Mouse (Mus musculus) A20 (cell line): ENCODE measurements around the gene Aebp1.

Experiments
- DNase-seq: peaks from one replicate; pipeline ENCODE4 v3.0.0-alpha.2; 2011; ENCODE audit warnings: low read depth, low spot score

Gene Aebp1

DNA sequence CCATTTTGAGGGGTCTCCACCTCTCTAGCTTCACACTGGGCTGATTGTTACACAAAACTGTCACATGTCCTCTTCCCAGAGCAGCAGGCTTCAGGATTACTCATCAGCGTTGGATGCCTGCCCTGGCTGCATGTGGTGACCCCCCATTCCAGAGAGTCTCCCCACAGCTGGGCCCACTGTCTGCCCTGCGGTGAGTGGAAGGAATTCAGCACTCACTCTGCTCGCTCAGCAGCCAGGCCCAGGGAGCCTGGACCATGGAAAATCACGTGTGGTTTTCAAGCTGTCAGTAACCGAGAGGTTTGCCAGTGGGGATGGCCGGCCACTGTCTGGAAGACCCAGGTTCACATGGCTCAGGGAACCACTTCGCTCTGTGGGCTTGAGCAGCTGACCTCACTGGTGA lies 5.8 kb upstream of the Aebp1 start:
- no peak for DNase-seq

DNA sequence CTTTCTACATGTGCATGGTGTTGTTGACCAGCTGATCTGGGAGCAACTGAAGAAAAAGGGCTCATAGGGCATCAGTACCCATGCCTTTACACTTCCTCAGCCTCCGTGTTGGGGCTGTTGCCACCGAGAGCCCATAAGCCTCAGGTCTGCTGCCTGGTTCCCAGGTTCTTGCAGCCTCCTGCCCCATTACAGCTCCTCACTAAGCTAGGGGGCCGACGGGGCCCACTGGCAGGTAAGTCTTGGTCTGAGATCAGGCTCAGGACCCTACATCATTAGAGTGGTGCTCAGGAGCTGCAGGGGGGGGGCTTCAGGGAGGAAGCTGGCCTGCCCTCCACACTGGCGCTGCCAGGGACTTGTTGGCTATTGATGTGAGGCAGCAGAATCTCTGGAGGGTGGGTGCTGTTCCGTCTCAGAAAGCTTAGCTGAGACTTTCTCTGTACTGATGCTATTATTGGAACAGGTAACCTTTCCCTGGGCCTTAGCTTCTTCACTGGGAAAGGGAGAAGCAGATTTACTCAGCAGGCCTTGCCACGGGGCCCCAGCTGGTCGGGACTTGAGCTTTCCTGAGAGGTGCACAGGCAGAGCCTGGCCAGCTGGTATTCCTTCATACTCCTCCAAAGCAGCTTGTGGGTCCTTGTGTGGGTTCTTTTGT lies 5.1 kb upstream of the Aebp1 start:
- DNase-seq: no peak

DNA sequence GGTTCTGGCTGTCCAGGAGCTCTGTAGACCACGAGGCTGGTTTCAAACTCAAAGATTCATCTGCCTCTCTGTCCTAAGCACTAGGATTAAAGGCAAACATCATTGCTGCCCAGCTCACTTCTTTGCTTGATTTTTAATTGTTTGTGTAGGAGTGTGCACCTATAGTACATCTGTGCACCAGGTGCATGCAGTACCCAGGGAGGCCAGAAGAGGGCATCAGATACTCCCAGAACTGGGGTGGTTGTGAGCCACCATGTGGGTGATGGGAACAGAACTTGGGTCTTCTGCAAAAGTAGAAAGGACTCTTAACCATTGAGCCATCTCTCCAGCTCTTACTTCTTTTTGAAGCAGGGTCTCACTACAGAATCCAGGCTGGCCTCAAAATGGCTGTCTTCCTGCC lies 3.0 kb upstream of the Aebp1 start:
- peak; percentile 25 for DNase-seq

DNA sequence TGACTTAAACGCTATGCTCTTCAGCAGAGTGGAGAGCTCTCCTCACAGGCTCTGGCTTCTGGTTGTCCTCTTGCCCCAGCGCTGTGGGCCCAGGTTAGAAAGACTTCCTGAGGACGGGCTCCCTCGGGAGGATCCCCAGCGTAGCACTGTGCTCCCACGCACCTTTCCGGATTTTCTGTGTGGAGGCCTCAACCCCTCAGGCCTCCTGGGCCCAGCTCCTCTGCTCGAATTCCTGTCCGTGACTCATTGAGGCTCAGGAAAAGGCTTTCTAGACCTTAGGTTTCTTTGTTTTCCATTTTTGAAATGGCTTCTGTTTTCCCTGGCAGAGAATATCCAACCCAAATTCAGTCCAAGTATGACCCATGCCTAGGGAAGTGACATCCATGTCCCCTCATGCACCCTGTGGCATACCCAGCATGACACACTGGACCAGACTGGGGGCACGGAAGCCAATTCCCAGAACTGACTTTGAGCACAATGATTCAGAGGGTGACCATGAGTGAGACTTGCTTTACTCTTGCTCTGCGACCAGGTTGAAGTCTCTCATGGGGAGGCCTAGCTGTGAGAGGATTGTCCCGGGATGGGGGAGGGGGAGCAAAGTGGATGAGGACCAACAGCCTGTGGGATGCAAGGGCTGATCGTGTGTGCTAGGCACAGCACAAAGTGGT lies 1.7 kb upstream of the Aebp1 start:
- DNase-seq: no peak

DNA sequence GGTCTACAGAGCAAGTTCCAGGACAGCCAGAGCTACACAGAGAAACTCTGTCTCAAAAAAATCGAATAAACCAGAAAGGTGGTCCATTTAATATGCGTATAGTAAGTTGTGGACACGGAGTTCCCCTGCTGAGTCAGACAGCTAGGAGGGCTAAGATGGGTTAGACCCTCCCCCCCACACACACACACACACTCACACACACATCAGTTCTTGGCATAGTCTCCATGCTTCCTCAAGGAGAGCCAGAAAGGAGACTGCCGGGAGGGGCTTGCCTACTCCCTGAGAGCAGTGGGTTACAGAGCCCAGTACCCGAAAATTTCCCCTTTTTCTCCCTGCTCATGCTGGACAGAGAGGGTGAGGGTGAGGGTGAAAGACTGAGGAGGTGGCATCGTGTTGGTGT lies 1.1 kb upstream of the Aebp1 start:
- DNase-seq: no peak

DNA sequence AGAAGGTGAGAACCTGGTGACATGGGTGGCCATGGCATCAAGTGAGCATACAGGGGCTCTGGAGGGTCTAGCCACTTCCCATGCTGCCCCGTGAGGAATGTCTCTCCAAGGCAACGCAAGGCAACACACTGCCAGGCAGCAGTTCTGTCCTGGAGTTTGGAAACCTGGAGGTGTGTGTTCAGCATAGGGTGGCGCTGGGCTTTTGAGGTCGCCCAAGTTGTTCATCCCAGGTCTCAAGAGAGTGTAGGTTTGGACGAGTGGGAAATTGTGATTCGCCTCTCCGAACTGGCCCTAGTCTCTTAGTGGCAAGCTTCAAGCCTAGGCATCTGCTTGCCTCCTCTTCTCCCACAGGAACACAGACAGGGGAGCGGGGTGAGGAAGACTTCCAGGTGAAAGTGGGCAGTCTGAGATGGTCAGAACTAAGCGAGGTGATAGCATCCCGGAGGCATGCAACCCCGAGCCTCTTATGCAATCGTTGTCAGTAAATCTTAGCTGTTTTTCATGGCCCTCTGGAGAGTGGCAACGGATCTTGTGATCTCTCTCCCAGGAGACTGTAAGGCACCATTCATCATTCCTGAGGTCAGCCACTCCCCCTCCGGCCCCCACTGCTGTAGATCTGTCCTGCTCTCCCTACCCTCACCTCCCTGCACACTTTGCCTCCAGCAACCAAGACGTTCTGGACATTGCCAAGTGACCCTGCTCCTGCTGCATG lies 803 bp downstream of the Aebp1 start:
- no peak for DNase-seq

DNA sequence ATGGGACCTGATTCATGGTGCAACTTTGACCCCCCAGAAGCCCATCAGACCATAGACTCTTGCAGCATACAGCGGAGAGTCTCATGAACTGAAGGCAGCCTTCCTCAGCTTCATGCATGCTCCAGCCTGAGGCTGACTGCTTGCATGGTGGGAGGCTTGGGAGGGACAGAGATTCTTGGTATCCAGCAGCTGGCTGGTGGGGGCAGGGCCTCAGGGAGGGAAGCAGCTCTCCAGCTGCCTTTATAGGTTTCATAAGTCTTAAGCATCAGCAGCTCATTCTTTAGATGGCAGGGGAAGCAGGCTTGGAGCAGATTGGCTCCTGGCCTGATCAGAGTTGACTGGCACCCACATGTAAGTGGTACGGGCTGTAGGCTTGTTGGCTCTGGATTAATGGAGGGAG lies 5.4 kb downstream of the Aebp1 start:
- no peak for DNase-seq

DNA sequence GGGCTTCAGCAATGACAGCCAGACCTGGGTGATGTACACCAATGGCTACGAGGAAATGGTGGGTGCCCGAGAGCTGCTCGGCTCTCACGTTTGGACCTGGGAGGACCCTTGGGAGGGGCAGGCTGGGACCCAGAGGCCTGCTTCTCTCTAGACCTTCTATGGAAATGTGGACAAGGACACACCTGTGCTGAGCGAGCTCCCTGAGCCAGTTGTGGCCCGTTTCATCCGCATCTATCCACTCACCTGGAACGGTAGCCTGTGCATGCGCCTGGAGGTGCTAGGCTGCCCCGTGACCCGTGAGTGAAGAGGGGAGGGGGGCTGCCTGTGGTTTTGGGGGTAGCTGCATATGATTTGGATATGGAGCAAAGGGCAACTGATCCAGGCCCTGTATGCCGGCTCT lies 6.6 kb downstream of the Aebp1 start:
- DNase-seq: no peak

DNA sequence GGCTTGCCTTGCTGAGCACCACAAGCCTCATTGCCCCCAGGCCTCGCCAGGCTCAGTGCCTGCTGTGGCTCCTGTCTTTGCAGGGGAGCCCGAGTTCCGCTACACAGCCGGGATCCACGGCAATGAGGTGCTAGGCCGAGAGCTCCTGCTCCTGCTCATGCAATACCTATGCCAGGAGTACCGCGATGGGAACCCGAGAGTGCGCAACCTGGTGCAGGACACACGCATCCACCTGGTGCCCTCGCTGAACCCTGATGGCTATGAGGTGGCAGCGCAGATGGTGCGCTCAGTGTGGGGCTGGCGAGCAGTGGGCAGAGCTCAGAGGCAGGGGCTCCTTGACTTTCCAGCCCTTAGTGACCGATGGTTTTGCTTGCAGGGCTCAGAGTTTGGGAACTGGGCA lies 7.6 kb downstream of the Aebp1 start:
- no peak for DNase-seq

DNA sequence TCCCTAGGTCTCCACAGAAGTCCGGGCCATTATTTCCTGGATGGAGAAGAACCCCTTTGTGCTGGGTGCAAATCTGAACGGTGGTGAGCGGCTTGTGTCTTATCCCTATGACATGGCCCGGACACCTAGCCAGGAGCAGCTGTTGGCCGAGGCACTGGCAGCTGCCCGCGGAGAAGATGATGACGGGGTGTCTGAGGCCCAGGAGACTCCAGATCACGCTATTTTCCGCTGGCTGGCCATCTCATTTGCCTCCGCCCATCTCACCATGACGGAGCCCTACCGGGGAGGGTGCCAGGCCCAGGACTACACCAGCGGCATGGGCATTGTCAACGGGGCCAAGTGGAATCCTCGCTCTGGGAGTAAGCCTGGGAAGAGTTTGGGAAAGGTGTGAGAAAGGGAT lies 8.3 kb downstream of the Aebp1 start:
- no peak for DNase-seq

DNA sequence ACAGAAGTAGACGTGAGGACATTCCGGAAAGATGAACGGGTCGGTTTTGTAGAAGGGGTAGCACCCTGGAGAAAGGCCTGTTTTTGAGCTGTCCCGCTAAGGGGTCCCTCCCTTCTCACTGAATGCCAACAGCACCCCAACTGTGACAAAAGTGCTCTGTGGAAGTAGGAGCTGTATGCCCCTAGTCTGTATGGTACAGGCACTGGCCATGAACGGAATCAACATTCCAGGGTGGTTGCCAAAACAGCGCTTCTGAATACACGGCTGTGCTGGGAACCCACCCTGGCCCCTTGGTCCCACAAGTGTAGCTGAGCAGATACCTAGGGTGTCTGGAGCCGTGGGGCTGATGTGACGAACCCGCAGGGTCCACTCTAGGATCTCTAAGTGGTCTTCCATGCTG lies 11.0 kb downstream of the Aebp1 start:
- DNase-seq: no peak

DNA sequence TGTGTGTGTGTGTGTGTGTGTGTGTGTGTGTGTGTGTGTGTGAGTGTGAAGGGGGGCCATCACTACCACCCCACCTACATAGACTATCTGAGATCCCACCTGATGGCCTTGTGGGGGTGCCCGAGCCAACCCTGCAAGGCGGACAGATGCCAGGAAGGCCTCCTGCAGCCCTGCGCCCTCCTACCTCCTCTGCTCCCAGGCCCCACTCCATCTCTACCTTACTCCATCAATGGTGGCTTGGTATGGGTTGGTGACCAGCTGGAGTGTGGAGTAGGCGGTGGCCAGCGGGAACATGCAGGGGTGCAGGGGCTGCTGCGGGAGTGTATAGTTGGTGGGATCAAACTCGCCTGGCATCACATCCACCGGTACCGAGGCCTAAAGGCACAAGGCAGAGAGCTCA lies 11.4 kb downstream of the Aebp1 start:
- DNase-seq: no peak

DNA sequence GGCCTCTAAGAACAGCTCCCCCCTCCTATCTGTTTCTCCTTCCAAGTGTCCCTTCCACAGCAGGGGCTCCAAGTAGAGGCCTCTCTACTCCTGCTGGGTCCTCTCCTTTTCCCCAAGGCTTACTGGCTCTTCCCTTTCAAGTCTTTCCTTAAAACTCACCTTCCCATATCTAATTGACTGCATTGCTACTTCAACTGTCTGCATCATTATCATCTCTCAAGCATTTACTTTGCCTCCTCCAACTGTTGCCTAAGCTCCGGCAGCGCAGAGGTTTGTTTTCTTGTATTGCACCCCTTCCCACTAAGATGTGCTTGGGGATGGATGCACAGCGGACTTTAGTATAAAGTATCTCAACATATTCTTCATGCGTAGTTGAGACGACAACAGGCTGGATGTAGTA lies 15.7 kb downstream of the Aebp1 start:
- DNase-seq: no peak

DNA sequence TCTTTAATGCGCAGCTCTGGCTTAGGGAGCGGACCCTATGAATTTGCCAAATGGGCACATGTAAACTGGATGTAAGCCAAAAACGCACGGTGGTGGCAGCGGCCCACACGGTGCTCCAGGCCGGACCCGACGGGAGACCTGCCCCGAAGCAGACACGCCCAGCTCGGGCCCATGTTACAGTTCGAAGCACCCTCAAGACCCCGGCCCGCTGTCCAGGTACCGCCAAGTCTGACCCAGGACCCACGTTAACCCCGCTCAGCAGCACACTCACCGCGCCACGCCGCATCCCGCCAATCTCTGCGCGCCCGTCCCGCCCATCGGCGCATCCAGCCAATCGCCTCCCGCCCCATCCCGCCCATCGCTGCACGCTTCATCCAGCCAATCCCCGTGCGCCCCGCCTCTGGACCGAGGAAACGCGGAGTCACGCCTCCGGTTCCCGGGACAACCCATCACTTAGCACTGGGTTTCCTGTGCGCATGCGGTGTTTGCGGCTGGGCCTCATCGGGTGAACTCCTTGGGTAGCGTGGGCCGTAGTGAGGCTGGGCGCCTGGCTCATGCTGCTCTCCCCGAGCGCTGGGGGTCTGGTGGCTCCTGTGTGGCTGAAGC lies 16.3 kb downstream of the Aebp1 start, which contains the start of gene Pold2:
TSS of gene Pold2 (minus strand) at position 372 of the 606 bp plus-strand sequence.
- DNase-seq: peak; percentile 99

DNA sequence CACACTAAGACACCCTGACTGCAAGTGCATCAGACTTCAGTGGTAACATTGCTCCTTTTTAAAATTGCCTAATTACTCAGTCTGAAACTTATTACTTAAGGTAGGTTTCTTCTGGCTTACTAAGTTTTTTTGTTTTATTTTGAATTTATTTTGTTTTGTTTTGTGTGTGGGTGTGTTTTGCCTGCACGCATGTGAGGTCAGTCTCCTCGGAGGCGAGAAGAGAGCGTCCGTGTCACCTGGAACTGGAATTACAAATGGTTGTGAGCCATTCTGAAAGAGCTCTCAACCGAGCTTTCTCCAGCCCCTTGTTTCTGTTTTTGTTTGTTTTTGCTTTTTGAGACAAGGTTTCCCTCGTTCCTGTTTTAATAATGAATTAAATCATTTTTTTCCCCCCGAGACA lies 16.9 kb downstream of the Aebp1 start:
- no peak for DNase-seq

DNA sequence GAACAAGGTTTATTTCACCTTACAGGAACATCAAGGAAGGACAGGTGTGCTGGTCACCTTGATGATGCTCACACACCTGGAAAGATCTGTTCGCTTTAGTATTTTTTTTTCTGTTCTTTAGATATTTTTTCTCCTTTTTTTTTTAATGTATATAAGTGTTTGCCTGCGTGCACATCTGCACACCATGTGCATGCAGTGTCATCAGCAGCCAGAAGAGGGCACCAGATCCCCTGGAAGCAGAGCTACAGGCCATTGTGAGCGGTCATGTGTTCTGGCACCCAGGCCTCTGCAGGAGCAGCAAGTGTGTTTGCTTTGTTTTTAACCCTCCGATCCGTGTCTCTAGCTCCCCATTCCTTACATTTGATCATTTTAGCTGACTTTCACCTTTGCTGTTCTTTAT lies 18.2 kb downstream of the Aebp1 start:
- peak; percentile 87 for DNase-seq

DNA sequence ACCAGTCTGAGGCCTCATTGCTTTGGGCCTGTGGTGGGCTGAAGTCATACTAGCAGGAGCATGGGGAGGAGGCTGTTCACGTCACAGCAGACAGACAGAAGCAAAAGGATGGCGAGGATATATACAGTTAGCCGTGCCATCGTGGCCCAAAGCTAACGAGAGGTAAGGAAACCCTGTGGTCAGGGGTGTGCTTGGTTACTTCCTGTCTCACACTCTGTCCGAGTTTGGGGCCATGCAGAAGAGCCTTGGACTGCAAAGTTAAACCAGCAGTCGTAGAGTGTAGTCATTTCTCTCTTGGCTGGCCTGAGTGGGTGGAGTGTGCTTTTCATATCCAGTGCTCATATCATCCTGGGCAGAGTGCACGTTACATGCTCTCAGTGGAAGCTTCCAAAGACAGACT lies 20.8 kb downstream of the Aebp1 start:
- DNase-seq: no peak

DNA sequence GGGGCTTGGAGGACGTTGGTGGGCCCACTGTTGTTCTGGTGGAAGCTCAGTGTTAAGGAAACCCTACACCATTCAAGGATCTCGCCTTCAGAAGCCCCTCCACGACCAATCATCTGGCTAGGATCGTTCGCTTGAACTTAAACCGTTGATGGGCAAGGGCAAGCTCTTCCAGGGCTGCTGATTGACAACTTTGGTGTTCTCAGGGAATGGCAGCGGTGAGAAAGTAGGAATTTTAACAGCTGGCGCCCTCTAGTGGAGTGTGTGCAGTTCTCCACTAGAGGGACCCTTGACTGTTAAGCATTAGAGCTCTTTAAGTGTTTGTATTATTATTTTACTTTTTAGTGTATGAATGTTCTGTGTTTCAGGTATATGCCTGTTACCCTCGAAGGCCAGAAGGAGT lies 24.4 kb downstream of the Aebp1 start:
- DNase-seq: peak; percentile 49

DNA sequence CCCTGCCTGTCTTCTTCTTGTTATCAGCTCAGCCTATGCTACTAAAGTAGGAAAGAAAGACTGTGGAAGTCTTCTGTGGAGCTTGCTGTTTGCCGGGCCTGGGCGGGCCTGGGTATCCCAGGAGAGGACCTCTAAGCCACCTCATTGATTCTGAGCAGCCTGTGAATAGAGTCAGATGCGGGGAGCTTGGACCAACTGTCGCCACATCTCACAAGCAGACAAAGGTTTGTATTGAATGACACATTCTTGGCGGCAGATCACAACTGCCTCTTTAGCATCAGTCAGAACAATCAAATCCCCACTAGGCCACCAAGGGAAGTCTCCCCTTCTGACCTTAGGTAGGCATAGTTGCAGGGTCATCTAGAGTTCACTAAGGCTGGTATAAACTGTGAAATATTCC lies 25.5 kb downstream of the Aebp1 start:
- no peak for DNase-seq

DNA sequence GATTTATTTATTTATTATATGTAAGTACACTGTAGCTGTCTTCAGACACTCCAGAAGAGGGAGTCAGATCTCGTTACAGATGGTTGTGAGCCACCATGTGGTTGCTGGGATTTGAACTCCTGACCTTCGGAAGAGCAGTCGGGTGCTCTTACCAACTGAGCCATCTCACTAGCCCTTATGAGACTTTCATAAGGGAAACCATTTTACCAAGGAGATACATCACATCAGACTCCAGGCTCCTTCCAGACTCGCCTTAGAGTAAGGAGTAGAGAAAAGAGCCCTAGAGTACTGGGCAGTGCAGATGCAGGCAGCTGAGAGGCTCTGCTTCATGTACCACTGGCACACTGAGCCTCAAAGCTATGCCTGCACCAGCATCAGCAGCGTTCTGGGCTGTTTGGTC lies 26.8 kb downstream of the Aebp1 start:
- DNase-seq: peak; percentile 22

DNA sequence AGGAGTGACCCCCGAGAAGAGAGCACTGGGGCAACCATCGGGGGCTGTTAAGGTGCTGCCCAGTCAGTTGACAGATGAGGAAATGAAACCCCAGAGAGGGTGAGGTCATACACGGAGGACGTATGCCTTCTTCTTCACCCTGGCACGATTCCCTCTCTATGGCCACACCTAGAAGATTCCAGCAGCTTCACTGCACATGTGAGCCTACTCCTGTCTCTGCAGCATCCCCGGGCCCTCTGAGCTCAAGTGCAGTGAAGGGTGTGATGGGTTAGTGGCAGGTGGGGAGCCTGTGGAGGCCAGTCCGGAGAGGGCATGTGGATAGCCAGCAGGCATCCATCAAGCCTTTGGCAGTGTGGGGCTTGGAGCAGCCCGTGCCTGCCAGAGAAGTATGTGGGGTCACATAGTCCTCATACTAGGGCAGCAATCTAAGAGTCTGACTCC lies 30.4 kb downstream of the Aebp1 start:
- DNase-seq: peak; percentile 62

DNA sequence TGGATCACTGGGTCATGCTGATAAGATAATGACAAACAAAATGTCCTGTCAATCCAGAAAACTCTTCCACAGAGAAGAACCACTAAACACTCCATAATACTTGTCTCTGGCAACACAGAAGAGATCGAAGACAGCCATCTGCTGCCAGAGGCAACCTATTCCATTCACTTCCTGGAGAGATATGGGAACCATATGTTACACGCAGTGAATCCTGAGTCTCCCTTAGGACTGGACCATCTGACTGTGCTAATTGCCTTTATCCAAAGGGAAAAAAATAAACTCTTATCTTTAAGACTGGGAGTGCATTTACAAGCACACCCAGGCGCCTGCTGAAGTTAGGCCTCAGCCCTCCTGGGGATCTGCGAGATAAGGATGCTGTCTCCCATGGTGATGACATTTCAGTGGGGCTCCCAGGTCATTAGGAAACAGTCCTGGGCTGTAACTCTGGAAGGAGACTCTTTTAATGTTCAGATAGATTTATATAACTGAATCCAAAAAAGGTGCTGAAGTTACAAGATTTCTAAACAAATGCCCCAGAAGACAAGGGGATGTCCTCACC lies 31.1 kb downstream of the Aebp1 start:
- DNase-seq: no peak
